19 mouse cellular contexts compared by ENCODE assay signal in the genomic region with DNA sequence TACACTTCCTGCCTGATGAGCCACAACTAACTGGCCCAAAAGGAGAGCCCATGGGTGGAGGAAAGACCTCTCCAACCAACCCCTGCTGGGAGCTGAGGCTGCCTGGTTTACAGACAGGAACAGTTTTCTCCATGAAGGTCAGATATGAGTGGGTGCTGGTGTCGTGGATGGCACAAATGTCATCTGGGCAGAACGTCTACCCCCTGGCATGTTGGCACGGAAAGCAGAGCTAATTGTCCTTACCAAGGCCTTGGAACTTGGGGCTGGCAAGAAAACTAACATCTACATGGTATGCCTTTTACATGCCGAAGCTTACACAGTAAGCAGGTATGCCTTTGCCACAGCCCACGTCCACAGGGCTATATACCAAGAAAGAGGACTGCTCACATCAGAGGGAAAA. TPM values are rescaled to one million over a fixed set of nuclear protein-coding genes. Genes with fewer than 3 reads are reported as not detected.
"Had no signal": no experiment of that assay in that cellular context is flagged by ENCODE, and none has a peak within 500 bp of the region (broad histone marks: within the 10 kb centered on the region; RNA-seq: fewer than 3 reads in every experiment).

No protein-coding gene starts in this region.

RNA-seq across cellular contexts. Expression of gene Gm8251, which starts 16.0 kb away (rescaled TPM):
- total RNA-seq: gastrocnemius, adult 18-20 months; gastrocnemius, adult 2 months; gastrocnemius, adult 8-10 months; gastrocnemius, postnatal 10 days; gastrocnemius, postnatal 14 days; gastrocnemius, postnatal 25 days; gastrocnemius, postnatal 36 days; gastrocnemius, postnatal 4 days; heart, adult 18-20 months; heart, adult 2 months; heart, adult 8-10 months had no signal
- polyA plus RNA-seq: cortical plate, adult 2 months; forebrain, postnatal 0 days; gonadal fat pad, adult 2 months; heart, adult 2 months; heart, embryonic 11.5 days; heart, embryonic 12.5 days; heart, embryonic 13.5 days had no signal

RNA-seq across cellular contexts. Expression of gene Mettl21c, which starts 25.9 kb away (rescaled TPM):
- total RNA-seq: granulocyte monocyte progenitor cell, adult 5-6 weeks; heart, adult 18-20 months; heart, adult 2 months; heart, adult 8-10 months had no signal
- polyA plus RNA-seq: erythroblast, embryonic 14.5 days; heart, adult 2 months had no signal
